Mouse (Mus musculus): ENCODE measurements around the gene Sp3.
"Not testable (repeated sequence)": the region's sequence is repeated elsewhere in the genome, so short reads cannot be mapped to it uniquely, and the experiment has no call there.

The Sp3 gene

GRCm38 (mm10) chr2:72913458-72913760 lies 66.8 kb downstream of the Sp3 start:
- no peak for DNase-seq

GRCm38 (mm10) chr2:72912708-72913457 lies 67.4 kb downstream of the Sp3 start:
- DNase-seq = no peak

- DNase-seq = no peak
Measured at GRCm38 (mm10) chr2:72911527-72911926, 68.7 kb downstream of the Sp3 start.

- no peak for DNase-seq
Measured at GRCm38 (mm10) chr2:72909046-72909445, 71.2 kb downstream of the Sp3 start.

- DNase-seq = no peak
Measured at GRCm38 (mm10) chr2:72908191-72908910, 71.9 kb downstream of the Sp3 start.

- DNase-seq = no peak
Measured at GRCm38 (mm10) chr2:72906745-72907144, 73.5 kb downstream of the Sp3 start.

- DNase-seq = not testable (repeated sequence)
Measured at GRCm38 (mm10) chr2:72902816-72903680, 77.2 kb downstream of the Sp3 start.

- DNase-seq = no peak
Measured at GRCm38 (mm10) chr2:72898782-72899305, 81.4 kb downstream of the Sp3 start.

GRCm38 (mm10) chr2:72898094-72898781 lies 82.0 kb downstream of the Sp3 start:
- DNase-seq = no peak

- DNase-seq = no peak
Measured at GRCm38 (mm10) chr2:72889806-72890205, 90.4 kb downstream of the Sp3 start.

Data from lung, adult 18-20 months (tissue).